Comparison of ENCODE assay signal across 21 mouse cellular contexts in genomic region chr2:136006280-136006679, GRCm38 (mm10). TPM values are rescaled to one million over a fixed set of nuclear protein-coding genes. Genes with fewer than 3 reads are reported as not detected.
"Had no signal": no experiment of that assay in that cellular context is flagged by ENCODE, and none has a peak within 500 bp of the region (broad histone marks: within the 10 kb centered on the region; RNA-seq: fewer than 3 reads in every experiment).

No protein-coding gene starts in this region.

- H3K4me2 ChIP-seq: liver, embryonic 15.5 days; lung, embryonic 15.5 days; midbrain, embryonic 12.5 days had no signal

- H3K4me3 ChIP-seq: liver, embryonic 15.5 days; lung, embryonic 15.5 days; midbrain, embryonic 10.5 days; midbrain, embryonic 12.5 days; myocyte had no signal

- H3K27me3 ChIP-seq: liver, embryonic 15.5 days; lung, embryonic 15.5 days; midbrain, embryonic 12.5 days had no signal

- H3K36me3 ChIP-seq: liver, embryonic 15.5 days had no signal

- H3K9ac ChIP-seq: liver, embryonic 15.5 days; liver, postnatal 0 days; lung, embryonic 15.5 days; midbrain, embryonic 12.5 days had no signal

- H3K9me3 ChIP-seq: liver, embryonic 15.5 days; lung, embryonic 15.5 days; midbrain, embryonic 10.5 days; midbrain, embryonic 12.5 days had no signal

- H3K4me1 ChIP-seq: liver, embryonic 15.5 days; lung, embryonic 15.5 days; midbrain, embryonic 12.5 days had no signal

- DNase-seq: liver, postnatal 0 days; lung, adult 2 months; lung, postnatal 14 days; lung, postnatal 4 days; midbrain, embryonic 14.5 days; retina, postnatal 1 day; right cerebral cortex, postnatal 14 days; spleen, adult 18-20 months; thymus, adult 18-20 months; thymus, postnatal 14 days; thymus, postnatal 36 days had no signal

- H3K27ac ChIP-seq: liver, embryonic 15.5 days; lung, embryonic 15.5 days; midbrain, embryonic 10.5 days; midbrain, embryonic 12.5 days had no signal

- ATAC-seq: liver, postnatal 0 days; lung, postnatal 0 days; midbrain, embryonic 16.5 days had no signal

RNA-seq across cellular contexts. Expression of gene Lamp5, which starts 45.8 kb away (rescaled TPM):
- polyA plus RNA-seq: liver, embryonic 15.5 days; liver, postnatal 0 days; lung, adult 2 months; lung, postnatal 0 days; myocyte; small intestine, adult 2 months; stomach, embryonic 14.5 days; thymus, postnatal 0 days had no signal
